Comparison of ENCODE assay signal across 19 mouse cellular contexts in the genomic region with DNA sequence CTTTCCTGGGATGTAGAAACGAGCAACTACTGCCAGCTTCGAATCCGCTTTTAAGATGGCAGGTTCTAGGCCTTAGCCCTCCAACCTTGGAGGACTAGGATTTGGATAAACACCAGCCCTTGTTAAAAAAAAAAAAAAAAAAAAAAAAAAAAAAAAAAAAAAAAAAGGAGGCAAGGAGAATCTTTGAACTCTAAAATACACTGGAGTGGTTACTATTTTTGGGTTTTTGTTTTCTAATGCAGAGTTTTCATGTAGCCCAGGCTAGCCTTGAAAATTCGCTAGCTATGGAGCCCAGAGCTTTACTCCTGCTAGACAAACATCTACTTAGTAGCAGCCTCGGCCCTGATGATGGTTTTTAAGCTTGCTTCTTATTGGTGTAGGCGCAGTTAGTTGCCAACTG.
"Had no signal": no experiment of that assay in that cellular context is flagged by ENCODE, and none has a peak within 500 bp of the region (broad histone marks: within the 10 kb centered on the region; RNA-seq: fewer than 3 reads in every experiment).

No protein-coding gene starts in this region.

- H3K4me3 ChIP-seq: megakaryocyte, embryonic 14.5 days; midbrain, embryonic 13.5 days; midbrain, embryonic 15.5 days; neural tube, embryonic 13.5 days; neural tube, embryonic 15.5 days had no signal

- H3K27me3 ChIP-seq: megakaryocyte, embryonic 14.5 days; midbrain, embryonic 13.5 days; neural tube, embryonic 13.5 days; neural tube, embryonic 15.5 days had no signal

- H3K9ac ChIP-seq: liver, embryonic 14.5 days; lung, embryonic 14.5 days; midbrain, embryonic 13.5 days; midbrain, embryonic 15.5 days; neural tube, embryonic 13.5 days; neural tube, embryonic 15.5 days had no signal

- H3K27ac ChIP-seq: liver, embryonic 14.5 days; macrophage; midbrain, embryonic 13.5 days; midbrain, embryonic 15.5 days; neural tube, embryonic 13.5 days; neural tube, embryonic 15.5 days had no signal

- H3K9me3 ChIP-seq: megakaryocyte, embryonic 14.5 days; midbrain, embryonic 13.5 days; midbrain, embryonic 15.5 days; neural tube, embryonic 13.5 days; neural tube, embryonic 15.5 days had no signal

- H3K36me3 ChIP-seq: midbrain, embryonic 13.5 days; midbrain, embryonic 15.5 days; neural tube, embryonic 13.5 days; neural tube, embryonic 15.5 days had no signal

- DNase-seq: lung, adult 18-20 months; lung, embryonic 14.5 days; lung, postnatal 10 days; lung, postnatal 36 days; retina, postnatal 1 day; right cerebral cortex, adult 18-20 months; right cerebral cortex, postnatal 25 days; right cerebral cortex, postnatal 4 days; spleen, adult 18-20 months; thymus, adult 18-20 months; thymus, postnatal 14 days; thymus, postnatal 36 days had no signal
